Mouse (Mus musculus) heart, embryonic 15.5 days (tissue): ENCODE data around the gene Tmem102. TPM values are rescaled to one million over a fixed set of nuclear protein-coding genes. Genes with fewer than 3 reads are reported as not detected.

Experiments
- ATAC-seq: fragments of 200-750 bp; cut with Nextera tagmentation; replicated peaks from 2 replicates; pipeline ENCODE4 v1.8.0; 2017; ENCODE audit warnings: low read depth, moderate TSS enrichment; ENCODE audit not compliant: insufficient number of reproducible peaks, insufficient read depth, low FRiP score
- H3K27ac ChIP-seq: fragments of 300-500 bp; sonication (generic); 2 replicates; pipeline ENCODE4 v1.5.1; 2015; ENCODE audit warnings: mild to moderate bottlenecking, inconsistent platforms
- H3K27me3 ChIP-seq: fragments of 300-500 bp; sonication (generic); 2 replicates; pipeline ENCODE4 v1.6.1; 2015; ENCODE audit warnings: inconsistent platforms
- H3K36me3 ChIP-seq: fragments of 300-500 bp; sonication (generic); 2 replicates; pipeline ENCODE4 v1.6.1; 2015; ENCODE audit warnings: mild to moderate bottlenecking, inconsistent platforms
- H3K4me1 ChIP-seq: fragments of 300-500 bp; sonication (generic); replicated peaks from 2 replicates; pipeline ENCODE4 v1.6.1; 2015; ENCODE audit warnings: inconsistent platforms
- H3K4me2 ChIP-seq: fragments of 300-500 bp; sonication (generic); 2 replicates; pipeline ENCODE4 v1.6.1; 2015; ENCODE audit warnings: inconsistent platforms, mild to moderate bottlenecking, moderate library complexity
- H3K4me3 ChIP-seq: fragments of 300-500 bp; sonication (generic); 2 replicates; pipeline ENCODE4 v1.5.1; 2015; ENCODE audit warnings: mild to moderate bottlenecking, inconsistent platforms
- H3K9ac ChIP-seq: fragments of 300-500 bp; sonication (generic); 2 replicates; pipeline ENCODE4 v1.6.1; 2015; ENCODE audit warnings: mild to moderate bottlenecking, inconsistent platforms
- H3K9me3 ChIP-seq: fragments of 300-500 bp; sonication (generic); replicated peaks from 2 replicates; pipeline ENCODE4 v1.6.1; 2016; ENCODE audit warnings: inconsistent platforms
- WGBS: fragments of 180-500 bp; shearing (Covaris S2); methylation state at CpG from one replicate; pipeline ENCODE4 v1.1.7; 2015; ENCODE audit warnings: mixed read lengths; 5-methylcytosine and 5-hydroxymethylcytosine counted together
- polyA plus RNA-seq: library from polyadenylated mRNA; unstranded; fragments of >200 nt; fragmentation: Nextera tagmentation; extraction: Ambion mirVana; gene quantifications from 2 replicates; pipeline ENCODE4 v1.2.1, GENCODE M21; 2015

Gene Tmem102
- polyA plus RNA-seq, 1 experiment from 2014 or later, result 1.1 TPM

- Histone ChIP-seq H3K4me2 (no peak within 1 kb of the TSS), H3K4me1 (no peaks in the 10 kb centered on the region), H3K27ac (no peak within 1 kb of the TSS), H3K9me3 (no peaks in the 10 kb centered on the region), H3K9ac (no peak within 1 kb of the TSS), H3K4me3 (no peak within 1 kb of the TSS), H3K36me3 (no peaks in the 10 kb centered on the region), H3K27me3 (no peaks in the 10 kb centered on the region)
- ATAC-seq, result no peak
- WGBS, result 75% methylated on average over 2 of the region's 2 CpGs
These were observed 12.9 kb upstream of the Tmem102 start, which contains the start of gene Spem2 for GRCm38 (mm10) chr11:69818365-69818764. Spem2 (minus strand) TSS chr11:69818465.

GRCm38 (mm10) chr11:69816520-69816919 is 11.1 kb upstream of the Tmem102 start:
- ATAC-seq, result no peak
- H3K4me3 ChIP-seq, result no peak overlapping the region
- H3K36me3 ChIP-seq, result no peaks in the 10 kb centered on the region
- WGBS, result 90% methylated on average over 12 of the region's 12 CpGs
- no peak overlapping the region for H3K9ac ChIP-seq
- H3K4me1 ChIP-seq, result no peaks in the 10 kb centered on the region
- H3K4me2 ChIP-seq, result no peak overlapping the region
- no peaks in the 10 kb centered on the region for H3K27me3 ChIP-seq
- no peaks in the 10 kb centered on the region for H3K9me3 ChIP-seq
- H3K27ac ChIP-seq, result no peak overlapping the region

DNA sequence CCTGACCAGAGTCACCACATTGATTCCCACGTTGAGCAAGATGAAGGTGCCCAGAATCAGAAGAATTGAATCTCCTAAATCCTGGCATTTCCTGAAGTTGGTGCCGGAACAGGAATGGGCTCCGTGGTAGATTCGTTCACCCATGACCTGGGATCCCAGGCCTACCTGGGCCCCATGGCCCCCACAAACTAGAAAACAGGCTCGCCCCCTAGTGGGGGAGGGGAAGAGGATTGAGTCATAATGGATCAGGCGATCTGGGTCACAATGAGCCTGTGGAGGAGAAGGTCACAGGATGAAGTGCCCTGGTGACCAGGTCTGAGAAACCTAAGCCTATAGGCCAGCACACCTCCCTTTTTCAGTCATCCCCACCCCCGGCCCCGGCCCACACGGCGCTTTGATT is 9.7 kb upstream of the Tmem102 start, which contains the start of gene Gm39566:
Gm39566 (minus strand) TSS at position 144 of the 400 bp plus-strand sequence.
- Histone ChIP-seq H3K4me1 (no peaks in the 10 kb centered on the region), H3K4me3 (no peak within 1 kb of the TSS), H3K9me3 (no peaks in the 10 kb centered on the region), H3K27ac (no peak within 1 kb of the TSS), H3K27me3 (0 out of 2 replicates have a peak, but pooled peaks cover 3% of the 10 kb centered on the region), H3K4me2 (no peak within 1 kb of the TSS), H3K36me3 (no peaks in the 10 kb centered on the region), H3K9ac (no peak within 1 kb of the TSS)
- WGBS, result 57% methylated on average over 10 of the region's 10 CpGs
- ATAC-seq, result no peak

- Histone ChIP-seq H3K4me1 (no peaks in the 10 kb centered on the region), H3K4me2 (no peak overlapping the region), H3K4me3 (no peak overlapping the region), H3K9me3 (no peaks in the 10 kb centered on the region), H3K36me3 (no peaks in the 10 kb centered on the region), H3K27me3 (peaks cover 11% of the 10 kb centered on the region), H3K27ac (no peak overlapping the region), H3K9ac (no peak overlapping the region)
- ATAC-seq, result no peak
These were observed 4.9 kb upstream of the Tmem102 start for GRCm38 (mm10) chr11:69810280-69810679.

- Histone ChIP-seq H3K36me3 (no peaks in the 10 kb centered on the region), H3K27me3 (peaks cover 19% of the 10 kb centered on the region), H3K4me3 (no peak overlapping the region), H3K4me1 (peaks cover 25% of the 10 kb centered on the region), H3K9ac (no peak overlapping the region), H3K27ac (no peak overlapping the region), H3K4me2 (no peak overlapping the region), H3K9me3 (no peaks in the 10 kb centered on the region)
- WGBS, result 75% methylated on average over 2 of the region's 2 CpGs
- ATAC-seq, result no peak
These were observed 2.2 kb upstream of the Tmem102 start for GRCm38 (mm10) chr11:69807641-69808040.

DNA sequence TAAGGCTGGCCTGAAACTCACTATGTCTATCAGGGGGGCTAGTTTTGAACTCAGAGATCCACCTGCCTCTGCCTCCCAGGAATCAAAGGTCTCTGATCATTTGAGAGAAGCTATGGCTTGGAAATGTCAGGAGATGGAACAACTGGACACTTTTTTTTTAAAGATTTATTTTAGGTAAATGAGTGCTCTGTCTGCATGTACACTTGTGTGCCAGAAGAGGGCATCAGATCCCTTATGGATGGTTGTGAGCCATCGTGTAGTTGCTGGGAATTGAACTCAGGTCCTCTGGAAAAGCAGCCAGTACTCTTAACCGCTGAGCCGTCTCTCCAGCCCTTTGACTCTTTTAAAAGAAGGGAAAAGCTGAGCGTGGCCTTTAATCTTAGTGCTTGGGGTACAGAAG is 954 bp upstream of the Tmem102 start:
- Histone ChIP-seq H3K9me3 (no peaks in the 10 kb centered on the region), H3K4me3 (no peak overlapping the region), H3K27me3 (peaks cover 24% of the 10 kb centered on the region), H3K4me1 (peaks cover 38% of the 10 kb centered on the region), H3K9ac (no peak overlapping the region), H3K4me2 (no peak overlapping the region), H3K27ac (no peak overlapping the region), H3K36me3 (no peaks in the 10 kb centered on the region)
- WGBS, result 73% methylated on average over 4 of the region's 4 CpGs
- ATAC-seq, result no peak

DNA sequence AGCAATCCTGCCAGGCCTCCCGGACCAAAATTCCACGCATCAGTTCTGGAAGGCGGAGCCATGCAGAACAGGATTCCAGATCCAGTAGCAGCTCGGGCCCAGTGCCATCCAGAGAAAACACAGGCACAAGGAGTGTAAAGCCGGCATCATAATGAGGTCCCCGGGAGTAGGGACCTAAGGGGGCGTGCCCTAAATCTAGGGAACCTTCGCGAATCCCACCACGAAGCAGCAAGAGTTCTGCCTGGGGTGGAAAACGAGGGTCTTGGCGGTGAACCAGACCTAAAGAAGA is 828 bp downstream of the Tmem102 start:
- Histone ChIP-seq H3K4me3 (peak overlapping the region; percentile 62), H3K9ac (peak overlapping the region; percentile 62; the same call in 1 of the 2 replicates), H3K27ac (no peak overlapping the region), H3K27me3 (peaks cover 27% of the 10 kb centered on the region), H3K36me3 (no peaks in the 10 kb centered on the region), H3K9me3 (no peaks in the 10 kb centered on the region), H3K4me2 (peak overlapping the region; percentile 97), H3K4me1 (peaks cover 55% of the 10 kb centered on the region)
- 12% methylated on average over 12 of the region's 12 CpGs for WGBS
- no peak for ATAC-seq

- H3K4me2 ChIP-seq, result peak overlapping the region; percentile 97
- peak; percentile 63 for ATAC-seq
- H3K9me3 ChIP-seq, result no peaks in the 10 kb centered on the region
- peak overlapping the region; percentile 62 for H3K4me3 ChIP-seq
- peaks cover 27% of the 10 kb centered on the region for H3K27me3 ChIP-seq
- peak overlapping the region; percentile 62 for H3K9ac ChIP-seq
- H3K27ac ChIP-seq, result no peak overlapping the region
- no peaks in the 10 kb centered on the region for H3K36me3 ChIP-seq
- under 1% methylated on average over 60 of the region's 60 CpGs for WGBS
- H3K4me1 ChIP-seq, result peaks cover 60% of the 10 kb centered on the region
These were observed 1.4 kb downstream of the Tmem102 start for GRCm38 (mm10) chr11:69803786-69804651.

- Histone ChIP-seq H3K9me3 (no peaks in the 10 kb centered on the region), H3K36me3 (no peaks in the 10 kb centered on the region), H3K27ac (no peak overlapping the region), H3K9ac (peak overlapping the region; percentile 62), H3K4me1 (peaks cover 63% of the 10 kb centered on the region), H3K4me3 (peak overlapping the region; percentile 62), H3K27me3 (peaks cover 27% of the 10 kb centered on the region), H3K4me2 (peak overlapping the region; percentile 97)
- no peak for ATAC-seq
- WGBS, result 1% methylated on average over 12 of the region's 12 CpGs
These were observed 2.1 kb downstream of the Tmem102 start for GRCm38 (mm10) chr11:69803328-69803727.

- Histone ChIP-seq H3K9ac (peak overlapping the region; percentile 62), H3K4me1 (peaks cover 63% of the 10 kb centered on the region), H3K36me3 (no peaks in the 10 kb centered on the region), H3K9me3 (no peaks in the 10 kb centered on the region), H3K27ac (peak overlapping the region; percentile 53), H3K4me2 (peak overlapping the region; percentile 97), H3K27me3 (peaks cover 30% of the 10 kb centered on the region), H3K4me3 (peak overlapping the region; percentile 62)
- ATAC-seq, result peak; percentile 39
- WGBS, result under 1% methylated on average over 32 of the region's 33 CpGs
These were observed 2.7 kb downstream of the Tmem102 start for GRCm38 (mm10) chr11:69802648-69803105.

DNA sequence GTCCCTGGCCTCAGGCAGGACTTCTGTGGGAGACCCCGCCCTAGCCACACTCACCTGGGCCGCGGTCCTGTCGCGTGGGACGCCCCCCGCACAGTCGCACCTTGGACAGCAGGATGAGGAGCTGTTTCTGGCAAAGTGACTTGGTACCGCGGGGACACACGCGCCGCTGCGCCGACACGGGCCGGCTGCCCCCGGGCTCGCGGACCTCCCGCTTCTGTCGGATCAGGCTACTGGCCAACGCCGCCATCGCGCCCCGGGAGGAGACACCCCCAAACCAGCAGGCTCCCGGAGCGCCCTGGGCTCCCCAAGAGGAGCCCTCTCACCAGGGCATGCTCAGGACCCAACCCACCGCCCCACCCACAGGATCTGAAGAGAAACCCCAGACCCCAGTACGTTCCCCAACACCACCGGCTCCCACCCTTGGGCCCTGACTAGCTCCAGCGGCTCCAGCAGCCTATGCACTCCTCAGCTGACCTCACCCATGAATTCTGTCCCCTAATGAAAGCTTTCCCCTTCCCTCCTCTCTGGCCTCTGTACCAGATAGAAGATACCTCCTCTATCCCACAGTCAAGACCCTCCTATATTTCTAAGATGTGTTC is 3.9 kb downstream of the Tmem102 start, which contains the start of gene Fgf11:
Fgf11 (minus strand) TSS at position 479 of the 599 bp plus-strand sequence.
- 2% methylated on average over 33 of the region's 33 CpGs for WGBS
- Histone ChIP-seq H3K4me3 (peak within 1 kb of the TSS; percentile 62), H3K9me3 (no peaks in the 10 kb centered on the region), H3K27ac (peak within 1 kb of the TSS; percentile 72), H3K36me3 (no peaks in the 10 kb centered on the region), H3K27me3 (peaks cover 25% of the 10 kb centered on the region), H3K4me2 (peak within 1 kb of the TSS; percentile 97), H3K4me1 (peaks cover 63% of the 10 kb centered on the region), H3K9ac (peak within 1 kb of the TSS; percentile 62)
- ATAC-seq, result no peak
